7 mouse cellular contexts compared by ENCODE assay signal in genomic region chr12:112801864-112802846, GRCm38 (mm10). TPM values are rescaled to one million over a fixed set of nuclear protein-coding genes. Genes with fewer than 3 reads are reported as not detected.
DNase-seq lines count a peak whose midpoint lies in the region; ATAC-seq lines count a peak whose summit lies in the region.

Gene Ahnak2 (minus strand): TSS chr12:112802657.

- H3K27me3 ChIP-seq in megakaryocyte, embryonic 14.5 days (replicated peaks), result peaks cover 86% of the 10 kb centered on the region
- peaks cover 84% of the 10 kb centered on the region for H3K27me3 ChIP-seq in heart, embryonic 10.5 days (ENCODE audit: insufficient read depth, poor library complexity, severe bottlenecking)
- H3K27me3 ChIP-seq in limb, embryonic 10.5 days (ENCODE audit: low read depth, poor library complexity, severe bottlenecking), result peaks cover 94% of the 10 kb centered on the region
- peaks cover 13% of the 10 kb centered on the region for H3K27me3 ChIP-seq in neural tube, embryonic 11.5 days (ENCODE audit: control insufficient read depth, insufficient read depth, low read length)

- peak within 1 kb of the TSS; percentile 58 for H3K9ac ChIP-seq in neural tube, embryonic 11.5 days (ENCODE audit: low read length)

- peak within 1 kb of the TSS; percentile 100 for H3K4me2 ChIP-seq in neural tube, embryonic 11.5 days (ENCODE audit: low read depth)

- peak within 1 kb of the TSS; percentile 65 for H3K27ac ChIP-seq in heart, embryonic 10.5 days
- peak within 1 kb of the TSS; percentile 37; the same call in 1 of the 2 replicates for H3K27ac ChIP-seq in limb, embryonic 10.5 days
- H3K27ac ChIP-seq in neural tube, embryonic 11.5 days (ENCODE audit: low read depth, low read length), result no peak within 1 kb of the TSS

- H3K36me3 ChIP-seq in megakaryocyte, embryonic 14.5 days (replicated peaks; ENCODE audit: low read length), result no peaks in the 10 kb centered on the region
- no peaks in the 10 kb centered on the region for H3K36me3 ChIP-seq in heart, embryonic 10.5 days
- H3K36me3 ChIP-seq in limb, embryonic 10.5 days, result no peaks in the 10 kb centered on the region
- H3K36me3 ChIP-seq in neural tube, embryonic 11.5 days (ENCODE audit: control insufficient read depth, insufficient read depth, low read length), result no peaks in the 10 kb centered on the region

- ATAC-seq in megakaryocyte, adult 5-6 weeks (ENCODE audit: poor library complexity, severe bottlenecking), result no peak
- ATAC-seq in neural tube, embryonic 11.5 days (ENCODE audit: insufficient read depth, low FRiP score, low TSS enrichment), result peak; percentile 82

- 4% methylated on average over 66 of the region's 69 CpGs for WGBS in heart, embryonic 10.5 days
- WGBS in limb, embryonic 10.5 days, result 5% methylated on average over 64 of the region's 69 CpGs
- WGBS in neural tube, embryonic 11.5 days, result 6% methylated on average over 55 of the region's 69 CpGs

- peak within 1 kb of the TSS; percentile 91 for H3K4me3 ChIP-seq in megakaryocyte, embryonic 14.5 days (replicated peaks)
- H3K4me3 ChIP-seq in heart, embryonic 10.5 days, result peak within 1 kb of the TSS; percentile 76
- peak within 1 kb of the TSS; percentile 62 for H3K4me3 ChIP-seq in limb, embryonic 10.5 days
- H3K4me3 ChIP-seq in neural tube, embryonic 11.5 days (ENCODE audit: low read depth, low read length), result peak within 1 kb of the TSS; percentile 52

- DNase-seq in cerebellum, postnatal 25 days, result peak; percentile 56 to 80
- peak; percentile 89 for DNase-seq in heart, embryonic 10.5 days (ENCODE audit: low spot score)
- peak; percentile 90 for DNase-seq in limb, embryonic 10.5 days (ENCODE audit: low spot score)
- DNase-seq in neural tube, embryonic 11.5 days (ENCODE audit: low spot score), result peak; percentile 79
- no peak for DNase-seq in thymus, adult 18-20 months

- peaks cover 83% of the 10 kb centered on the region for H3K4me1 ChIP-seq in megakaryocyte, embryonic 14.5 days
- H3K4me1 ChIP-seq in heart, embryonic 10.5 days, result peaks cover 38% of the 10 kb centered on the region
- peaks cover 43% of the 10 kb centered on the region for H3K4me1 ChIP-seq in limb, embryonic 10.5 days
- H3K4me1 ChIP-seq in neural tube, embryonic 11.5 days (ENCODE audit: control insufficient read depth, insufficient read depth, low read length), result 0 out of 2 replicates have a peak, but pooled peaks cover 6% of the 10 kb centered on the region

- no peaks in the 10 kb centered on the region for H3K9me3 ChIP-seq in megakaryocyte, embryonic 14.5 days
- H3K9me3 ChIP-seq in heart, embryonic 10.5 days, result no peaks in the 10 kb centered on the region
- H3K9me3 ChIP-seq in limb, embryonic 10.5 days (replicated peaks), result no peaks in the 10 kb centered on the region
- no peaks in the 10 kb centered on the region for H3K9me3 ChIP-seq in neural tube, embryonic 11.5 days (ENCODE audit: control insufficient read depth, low read length)

RNA-seq across cellular contexts. Expression of gene Ahnak2, which starts in this region (rescaled TPM):
- polyA plus RNA-seq in megakaryocyte, embryonic 14.5 days (2012; ENCODE audit: insufficient read depth, low replicate concordance), result 3.3 TPM in 1 of 2 replicates, not detected in the other
- not detected in 2 replicates for total RNA-seq in megakaryocyte, adult 5-6 weeks (2015)
- 0.04 and 0.15 TPM in 2 replicates for total RNA-seq in megakaryocyte, adult 5-6 weeks (2017)
- 0.53 and 0.71 TPM in 2 replicates for polyA plus RNA-seq in heart, embryonic 10.5 days (2016; fragmentation: Nextera tagmentation; extraction: Ambion mirVana)
- polyA plus RNA-seq in limb, embryonic 10.5 days (2016; fragmentation: Nextera tagmentation; extraction: Ambion mirVana), result 0.15 and 0.18 TPM in 2 replicates
- 0.26 and 0.61 TPM in 2 replicates for polyA plus RNA-seq in neural tube, embryonic 11.5 days (2014; fragmentation: Nextera tagmentation; extraction: Ambion mirVana)

Comparison
In these comparisons a context has a peak if more than half of its experiments do, and no peak if none do; other contexts are left out.
1. Peak in DNase-seq, H3K4me3 ChIP-seq and H3K27ac ChIP-seq in heart, embryonic 10.5 days; RNA of the gene not detected or under 1 TPM.
2. Peak in DNase-seq, H3K4me3 ChIP-seq and H3K27ac ChIP-seq in limb, embryonic 10.5 days; RNA of the gene not detected or under 1 TPM.
3. Peak in DNase-seq, ATAC-seq, H3K4me3 ChIP-seq, H3K9ac ChIP-seq and H3K4me2 ChIP-seq in neural tube, embryonic 11.5 days; RNA of the gene not detected or under 1 TPM.
4. DNase-seq: peak in cerebellum, postnatal 25 days (2 of 2); none in thymus, adult 18-20 months (0 of 2).
5. Peak in every context shown above with its lines, with median percentiles within 50 percentile points of each other: H3K4me3 ChIP-seq.